Mouse (Mus musculus) right cerebral cortex, postnatal 25 days (tissue): ENCODE measurements at regions not wholly inside any gene's neighbourhood (a gene's known extent, or its start where the extent isn't known, plus 50 kb on each side); places are given as distances from the start of the nearest gene placed in this dataset.

ENCODE experiments used
- DNase-seq: peaks from one replicate; pipeline ENCODE4 v3.0.0; 2022

DNA sequence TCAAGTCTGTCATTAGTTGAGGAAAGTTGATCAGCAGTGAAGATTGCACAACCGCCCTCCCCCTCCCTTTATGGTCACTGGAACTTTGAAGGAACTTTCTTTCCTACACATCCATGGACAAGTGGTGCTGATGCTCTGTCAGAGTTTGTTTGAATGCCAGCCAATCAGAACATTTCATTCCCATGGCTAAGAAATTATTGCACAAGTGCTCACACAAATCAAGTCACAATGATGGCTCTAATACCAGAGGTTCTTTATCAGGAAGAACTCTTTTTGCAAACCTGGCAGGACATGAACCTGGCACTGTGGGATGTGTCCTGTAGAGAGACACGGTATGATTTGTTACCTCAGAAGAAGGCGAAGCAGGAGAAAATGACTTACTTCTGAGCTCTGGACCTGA is 54.3 kb upstream of the Spry2 start:
- DNase-seq, result no peak

DNA sequence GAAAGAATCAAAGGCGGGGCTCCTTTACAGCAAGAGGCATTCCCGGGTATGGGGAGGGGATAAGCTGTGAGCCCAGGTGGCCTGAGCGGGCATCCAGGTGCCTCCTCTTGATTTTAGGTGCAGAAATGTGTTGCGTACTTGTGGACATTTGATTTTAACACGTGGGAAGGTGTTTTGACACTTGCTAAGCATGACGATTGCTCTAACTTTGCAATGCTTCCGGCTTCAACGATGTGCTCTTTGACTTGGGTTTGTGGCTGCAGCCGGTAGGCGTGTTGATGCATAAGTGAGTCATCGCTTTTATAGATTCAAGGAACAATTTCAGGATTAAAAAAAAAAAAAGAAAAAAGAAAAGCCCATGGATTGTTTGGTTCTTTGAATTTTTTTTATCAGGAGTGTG is 58.5 kb upstream of the Spry2 start:
- DNase-seq, result no peak

DNA sequence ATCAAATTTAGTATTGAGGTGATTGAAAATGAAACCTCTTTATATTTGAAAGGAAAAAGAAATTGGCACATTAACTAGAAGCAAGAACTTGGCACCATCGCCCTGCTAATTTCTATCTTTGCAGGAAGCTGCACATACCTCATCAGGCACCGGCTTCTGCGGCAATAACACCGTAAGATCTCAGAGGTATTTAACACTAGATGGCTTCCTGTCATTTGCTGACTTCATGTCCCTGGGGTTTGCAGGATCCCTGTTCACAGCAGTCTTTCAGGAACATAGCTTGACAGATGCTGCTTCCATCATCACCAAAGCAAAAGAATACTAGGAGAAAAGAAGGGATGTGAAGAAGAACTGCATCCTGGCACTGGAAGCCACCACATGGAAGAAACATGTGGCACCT is 60.2 kb upstream of the Spry2 start:
- no peak for DNase-seq

DNA sequence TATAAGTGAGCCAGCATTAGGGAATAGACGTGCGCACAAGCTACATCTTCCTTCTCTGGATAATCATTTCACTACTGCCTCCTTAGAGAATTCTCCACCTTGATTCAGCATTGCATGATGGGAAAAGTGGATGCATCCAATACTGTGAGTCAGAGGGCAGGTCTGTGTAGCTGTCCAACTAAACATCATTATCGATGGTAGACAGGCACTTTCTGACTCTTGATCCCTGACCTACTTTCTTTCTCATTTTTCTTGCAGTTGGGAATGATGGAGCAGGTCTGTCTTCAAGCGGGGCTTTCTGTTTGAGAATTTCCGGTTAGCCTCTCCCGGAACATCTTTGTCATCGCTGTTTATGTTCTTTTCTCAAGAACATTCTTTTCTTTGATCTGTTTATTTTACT is 61.4 kb upstream of the Spry2 start:
- DNase-seq, result no peak

DNA sequence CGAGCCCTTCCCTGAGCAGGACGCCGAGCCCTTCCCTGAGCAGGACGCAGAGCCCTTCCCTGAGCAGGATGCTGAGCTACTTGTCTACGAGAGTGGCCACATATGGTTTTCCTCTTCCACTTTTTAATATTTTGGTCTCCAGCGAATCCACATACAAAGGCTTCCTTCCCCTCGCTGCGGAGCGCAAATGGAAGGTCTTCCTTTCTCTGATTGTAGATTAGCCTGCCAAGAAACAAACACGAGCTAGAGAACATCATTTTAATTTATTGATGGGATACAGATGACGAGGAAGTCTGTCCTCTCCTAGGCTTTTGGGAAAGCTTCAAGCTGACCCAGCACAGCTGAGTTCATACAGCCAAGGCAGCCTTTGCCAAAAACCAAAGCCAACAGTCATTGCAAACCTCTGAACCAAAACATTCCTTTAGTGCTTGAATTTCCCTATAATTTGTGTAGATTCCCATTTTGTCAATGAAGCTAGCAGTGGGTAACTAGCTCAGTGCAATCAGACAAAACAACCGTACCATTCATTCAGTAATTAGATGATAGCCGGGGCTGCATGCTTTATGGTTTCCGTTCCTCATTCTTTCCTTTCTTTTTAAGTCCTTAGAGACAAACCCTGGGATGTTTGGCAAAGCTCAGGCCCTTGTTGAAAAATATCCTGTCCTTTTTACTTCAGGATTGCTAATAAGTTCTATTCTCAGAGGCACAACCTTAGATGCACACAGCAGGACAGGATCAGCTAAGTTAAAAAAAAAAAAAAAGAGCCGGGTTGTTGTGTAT is 83.1 kb upstream of the Spry2 start:
- DNase-seq, result no peak

DNA sequence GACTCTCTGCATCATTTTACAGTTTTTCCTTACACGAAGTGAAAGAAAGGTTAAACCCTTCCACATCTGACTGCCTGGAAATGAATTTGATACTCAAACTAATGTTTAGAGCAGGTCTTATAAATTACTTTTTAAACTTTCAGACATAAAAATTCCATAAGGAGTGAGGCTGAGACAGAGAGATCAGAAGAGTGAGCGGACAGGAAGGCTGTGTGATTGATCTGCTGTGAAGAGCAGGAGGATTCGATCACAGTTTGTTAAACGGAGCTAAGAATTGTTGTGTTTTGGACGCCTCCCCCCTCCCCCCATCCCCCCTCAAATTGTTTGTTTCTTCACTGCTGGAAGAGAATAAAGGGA is 83.7 kb upstream of the Spry2 start:
- DNase-seq, result no peak

DNA sequence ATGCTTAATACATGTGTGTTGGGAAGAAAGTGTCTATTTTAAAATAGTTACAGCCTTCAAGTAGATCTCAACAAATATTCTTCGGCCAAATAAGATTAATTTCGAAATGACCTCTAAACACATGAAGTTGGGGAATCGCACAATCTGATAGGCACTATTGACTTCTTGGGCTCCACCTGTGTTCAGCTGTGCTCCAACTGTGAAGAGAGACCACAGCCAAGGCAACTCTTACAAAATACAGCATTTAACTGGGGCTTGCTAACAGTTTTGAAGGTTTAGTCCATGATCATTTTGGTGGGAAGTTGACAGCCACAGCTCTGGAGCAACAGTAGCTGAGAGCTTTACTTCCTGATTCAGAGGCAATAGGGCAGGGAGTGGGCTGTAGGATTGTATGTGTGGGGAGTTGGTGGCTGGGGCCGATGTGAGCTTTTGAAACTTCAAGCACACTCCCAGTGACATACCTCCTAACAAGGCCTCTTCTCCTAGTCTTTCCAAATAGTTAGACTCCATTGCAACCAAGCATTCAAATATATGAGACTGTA is 90.8 kb upstream of the Spry2 start:
- no peak for DNase-seq

DNA sequence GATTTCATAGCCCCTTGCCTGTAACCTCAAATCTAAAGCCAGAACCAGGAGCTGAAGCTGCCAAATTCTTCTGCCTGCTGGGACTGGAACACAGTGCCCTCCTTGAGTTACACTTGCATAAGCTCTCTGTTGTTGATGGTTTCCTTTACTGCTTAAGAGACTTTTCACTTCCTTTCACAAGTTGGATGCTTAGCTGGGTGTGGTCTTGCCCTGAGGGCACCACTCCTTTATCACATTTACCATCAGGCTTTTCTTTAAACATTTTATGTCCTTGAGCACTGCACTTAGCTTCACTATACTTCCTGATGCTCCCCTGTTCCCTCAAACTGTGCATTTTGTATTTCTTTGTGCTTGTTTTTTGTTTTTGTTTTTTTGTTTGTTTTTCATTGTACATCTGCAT is 92.1 kb upstream of the Spry2 start:
- no peak for DNase-seq

DNA sequence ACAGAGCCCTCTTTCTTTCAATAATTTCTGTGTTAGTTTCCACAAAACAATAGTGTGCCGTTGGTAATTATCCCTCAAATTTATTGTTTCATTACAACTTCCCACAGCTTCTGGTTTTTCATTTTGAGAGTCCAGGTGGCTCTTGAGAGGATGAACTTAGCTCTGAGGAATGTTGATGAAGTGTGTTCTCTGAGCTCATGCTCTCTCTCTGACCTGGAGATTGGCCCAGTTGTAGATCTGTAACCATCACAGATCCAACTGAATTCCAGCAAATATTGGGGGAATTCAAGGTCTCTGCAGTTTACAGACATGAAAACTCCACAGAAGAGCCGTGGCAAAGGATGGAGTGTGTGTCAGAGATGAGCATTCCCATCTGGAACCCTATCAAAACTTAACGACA is 96.5 kb upstream of the Spry2 start:
- DNase-seq, result no peak

DNA sequence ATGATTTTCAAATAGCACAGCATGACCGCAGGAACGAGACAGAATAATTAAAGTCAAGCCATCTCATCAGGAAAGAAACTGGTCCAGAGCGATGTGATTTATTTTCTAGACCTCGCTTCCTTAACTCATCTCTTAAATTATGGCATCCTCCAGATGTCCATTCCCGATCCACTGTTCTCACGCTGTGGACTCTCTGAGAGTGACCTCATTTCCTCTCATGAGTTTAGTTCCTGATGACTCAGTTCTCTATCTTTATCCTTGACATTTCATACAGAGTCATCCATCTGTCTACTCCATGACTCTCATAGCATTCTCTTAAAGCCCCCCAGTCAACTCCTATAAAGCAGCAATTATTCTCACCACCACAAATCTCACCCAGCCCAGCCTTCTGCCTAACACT is 103.2 kb upstream of the Spry2 start:
- no peak for DNase-seq

DNA sequence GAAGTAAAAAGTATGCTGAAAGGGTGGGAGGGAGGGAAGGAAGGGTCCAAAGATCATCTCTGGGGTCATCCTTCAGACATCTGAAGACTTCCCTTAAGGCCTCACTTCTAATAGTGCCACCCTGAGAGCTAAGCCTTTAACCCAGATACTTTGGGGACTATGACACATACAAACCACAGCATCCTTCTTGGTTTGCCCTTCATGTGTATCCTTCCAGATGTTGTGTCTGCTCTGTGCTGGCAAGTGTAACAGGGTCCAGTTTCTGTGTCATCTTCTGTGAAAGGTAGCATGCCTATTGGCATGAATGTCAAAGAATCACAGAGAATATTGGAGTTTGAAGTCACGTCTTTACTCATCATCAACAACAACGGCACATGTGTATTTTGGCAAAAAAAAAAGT is 98.2 kb upstream of the Trim52 start:
- no peak for DNase-seq

DNA sequence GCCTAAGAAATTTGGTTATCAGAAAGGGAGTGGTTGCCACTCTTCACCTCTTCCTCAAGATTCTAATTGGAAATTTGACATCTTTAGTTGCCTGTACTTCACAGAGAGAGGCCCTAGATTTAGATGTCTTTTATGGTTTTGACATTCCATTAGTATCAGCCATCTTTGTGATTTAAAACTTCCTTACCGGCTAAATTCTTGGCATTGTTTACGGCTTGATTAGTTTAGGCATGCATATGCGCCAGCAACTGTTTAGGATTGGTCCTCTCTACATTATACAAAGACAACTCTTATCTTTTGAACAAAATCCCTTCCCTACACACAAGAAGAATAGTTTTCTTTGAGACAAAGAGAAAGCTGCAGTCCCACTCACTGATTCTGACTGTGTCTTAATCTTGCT is 97.0 kb upstream of the Trim52 start:
- no peak for DNase-seq

DNA sequence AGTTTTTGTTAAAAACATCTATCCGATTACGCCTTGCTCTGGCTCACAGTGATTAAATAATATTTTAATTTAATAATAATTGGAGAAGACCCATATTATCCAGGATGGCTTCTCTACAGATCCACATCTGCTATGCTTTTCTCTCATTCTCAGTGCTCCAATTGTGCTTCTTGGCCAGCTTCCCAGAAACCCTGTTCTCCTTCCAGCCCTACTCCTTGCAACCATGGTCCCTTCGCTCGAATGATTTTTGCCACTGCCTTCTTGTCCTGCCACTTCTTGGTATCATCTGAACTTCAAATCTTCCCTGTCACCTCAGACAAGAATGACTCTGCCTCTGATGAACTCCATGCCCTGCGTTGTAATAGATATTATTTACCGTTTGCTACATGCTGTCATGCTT is 95.0 kb upstream of the Trim52 start:
- no peak for DNase-seq

DNA sequence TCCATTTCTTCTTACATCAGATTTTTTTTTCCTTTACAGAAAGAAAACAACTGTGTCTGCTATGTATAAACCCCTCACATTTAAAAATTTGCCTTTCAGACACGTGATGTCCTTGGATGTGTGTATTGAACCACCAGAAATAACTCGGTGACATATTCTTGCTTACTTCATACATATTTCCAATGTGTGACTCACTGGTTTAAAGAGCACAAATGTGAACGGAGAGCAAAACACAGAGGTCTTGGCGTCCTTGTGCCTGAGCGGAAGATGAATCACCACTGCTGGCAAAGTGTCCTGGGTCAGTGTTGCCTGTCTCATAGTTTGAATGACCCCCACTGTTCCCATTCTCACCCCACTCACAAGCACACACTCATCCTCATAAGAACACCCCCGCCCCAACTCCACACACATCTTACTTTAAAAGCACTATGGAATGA is 94.0 kb upstream of the Trim52 start:
- peak; percentile 22 for DNase-seq

DNA sequence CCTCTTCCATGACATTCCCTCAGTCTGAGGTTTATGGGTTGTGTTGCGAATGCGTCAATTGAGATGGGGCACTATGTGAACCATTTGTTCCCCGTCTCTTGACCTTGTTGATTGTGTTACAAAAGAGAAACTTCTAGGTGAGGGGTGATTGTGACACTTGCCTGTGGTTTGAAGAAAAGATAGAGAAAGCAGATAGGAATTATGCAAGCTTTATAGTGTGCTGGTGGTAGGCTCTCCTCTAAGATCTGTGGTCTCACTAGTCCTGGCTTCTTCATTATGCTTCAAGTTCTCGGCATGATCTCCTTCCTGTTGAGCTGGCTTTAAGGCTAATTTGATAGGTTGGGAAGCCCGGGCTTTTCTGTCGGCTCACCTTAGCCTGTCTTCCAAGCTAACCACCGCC is 83.2 kb upstream of the Trim52 start:
- DNase-seq, result no peak

DNA sequence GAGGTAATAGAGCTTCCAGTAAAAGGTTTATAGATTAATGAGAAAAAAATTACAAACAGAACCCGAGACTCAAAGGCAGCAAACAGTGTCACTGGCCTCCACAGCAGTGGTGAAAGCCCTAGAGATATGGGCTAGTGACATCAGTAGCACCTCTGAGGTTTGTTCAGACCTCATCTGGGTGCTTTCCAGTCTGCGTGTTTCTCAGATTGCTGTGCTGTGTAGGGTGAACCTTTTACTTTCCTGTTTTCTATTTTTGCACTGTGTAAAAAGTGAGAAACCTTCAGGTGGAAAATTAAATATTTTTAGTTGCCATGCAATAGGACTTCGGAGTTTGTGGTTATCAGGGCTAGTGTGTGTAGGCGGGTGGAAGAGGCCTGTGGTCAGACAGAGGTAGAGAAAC is 79.2 kb upstream of the Trim52 start:
- DNase-seq, result no peak

DNA sequence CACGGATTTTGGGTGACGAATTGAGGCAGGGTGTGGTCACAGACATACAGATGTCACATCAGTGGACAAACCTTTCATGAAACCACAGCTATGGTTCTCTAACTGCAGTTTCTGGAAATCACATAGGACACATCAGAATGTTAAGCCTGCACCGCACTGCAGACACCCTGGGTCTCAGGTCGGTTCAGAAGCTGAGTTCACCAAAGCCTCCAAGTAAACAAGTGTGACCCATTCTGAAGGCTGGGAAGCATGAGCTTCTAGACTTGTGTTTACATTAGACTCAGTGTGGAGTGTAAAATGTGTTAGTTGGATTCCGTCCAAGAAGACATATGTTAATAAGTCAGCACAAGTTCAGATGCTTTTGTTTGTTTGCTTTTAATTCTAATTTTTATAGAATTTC is 78.3 kb upstream of the Trim52 start:
- no peak for DNase-seq

DNA sequence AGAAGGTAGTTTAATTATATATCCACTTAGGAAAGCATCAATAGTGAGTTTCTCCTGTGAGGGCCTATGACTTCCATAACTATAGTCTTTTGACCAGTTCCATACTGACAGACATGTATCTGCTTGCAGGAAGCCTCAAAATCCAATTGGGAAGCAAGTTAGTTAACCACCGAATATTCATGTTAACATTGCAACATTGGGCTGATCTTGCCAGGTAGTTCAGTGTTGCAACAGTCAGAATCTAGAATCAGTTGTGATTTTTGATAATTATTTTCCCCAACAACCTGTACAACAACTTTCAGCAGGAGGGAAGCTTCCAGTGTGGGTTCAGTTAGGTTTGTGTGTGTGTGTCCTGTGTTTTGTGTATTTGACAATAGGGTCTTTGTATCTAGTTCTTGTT is 74.9 kb upstream of the Trim52 start:
- DNase-seq, result no peak

DNA sequence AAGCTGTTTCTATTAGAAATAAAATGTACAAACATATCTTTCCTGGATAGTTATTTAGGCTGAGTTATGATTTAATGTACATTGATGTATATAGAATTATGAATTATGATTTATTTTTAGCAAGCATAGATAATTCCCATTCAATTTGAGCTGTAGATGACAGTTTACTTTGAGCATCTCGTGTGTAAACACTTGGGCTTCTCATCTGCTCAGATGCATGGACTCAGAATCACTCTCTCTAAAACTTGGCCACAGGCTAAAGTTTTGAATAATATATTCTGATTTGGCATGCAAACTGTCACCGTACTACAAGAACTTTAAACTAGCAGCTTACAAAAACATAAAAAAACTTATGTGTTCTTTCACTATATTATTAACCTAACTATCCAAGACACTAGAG is 72.2 kb upstream of the Trim52 start:
- no peak for DNase-seq

DNA sequence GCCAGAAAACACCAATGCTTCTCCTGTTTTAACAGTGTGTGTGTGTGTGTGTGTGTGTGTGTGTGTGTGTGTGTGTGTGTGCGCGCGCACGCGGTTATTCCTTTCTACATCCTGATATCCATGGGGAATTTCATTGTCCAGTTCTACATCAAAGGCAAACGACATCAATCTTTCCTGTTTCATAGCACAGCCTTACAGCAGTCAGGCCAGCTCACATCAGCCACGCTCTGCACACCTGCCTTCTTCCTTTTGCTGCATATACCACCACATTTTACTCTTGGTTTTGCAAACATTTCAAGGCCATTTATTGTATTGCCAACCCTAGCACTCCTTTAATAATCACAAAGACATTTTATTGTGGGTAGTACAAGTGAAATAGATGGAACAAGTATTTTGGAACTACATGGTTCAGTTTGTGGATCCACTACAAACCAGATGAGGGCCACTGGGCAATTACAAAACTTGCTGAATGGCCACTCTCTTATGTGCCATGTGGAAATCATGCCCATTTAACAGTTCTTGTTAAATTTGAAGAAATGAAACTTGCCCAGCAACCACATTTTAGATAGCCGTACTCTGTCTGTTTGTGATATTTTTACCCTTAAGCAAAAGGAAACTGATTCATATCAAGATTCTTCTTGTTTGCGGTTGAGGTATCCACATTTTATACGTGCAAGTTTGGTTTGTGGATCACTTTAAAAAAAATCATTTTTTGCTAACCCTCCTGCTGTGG is 70.9 kb upstream of the Trim52 start:
- DNase-seq, result no peak

DNA sequence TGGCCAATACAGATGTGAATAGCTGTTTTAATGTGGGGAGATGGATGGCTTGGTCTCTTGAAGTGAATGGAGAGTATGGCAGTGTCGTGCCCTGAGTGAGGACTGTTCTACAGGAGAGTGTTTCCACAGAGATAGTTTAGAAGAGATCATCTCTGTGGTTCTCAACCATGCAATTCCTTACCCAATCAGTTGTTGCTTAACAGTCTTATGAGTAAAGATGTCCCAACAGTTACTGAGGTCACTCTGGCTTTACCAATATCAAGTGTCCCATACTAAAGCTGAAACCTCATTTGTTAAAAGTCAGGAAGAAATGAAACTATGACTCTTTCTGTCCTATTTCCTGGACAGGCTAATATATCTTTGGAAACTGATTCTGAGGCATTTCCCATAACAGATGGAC is 61.7 kb upstream of the Trim52 start:
- DNase-seq, result no peak

DNA sequence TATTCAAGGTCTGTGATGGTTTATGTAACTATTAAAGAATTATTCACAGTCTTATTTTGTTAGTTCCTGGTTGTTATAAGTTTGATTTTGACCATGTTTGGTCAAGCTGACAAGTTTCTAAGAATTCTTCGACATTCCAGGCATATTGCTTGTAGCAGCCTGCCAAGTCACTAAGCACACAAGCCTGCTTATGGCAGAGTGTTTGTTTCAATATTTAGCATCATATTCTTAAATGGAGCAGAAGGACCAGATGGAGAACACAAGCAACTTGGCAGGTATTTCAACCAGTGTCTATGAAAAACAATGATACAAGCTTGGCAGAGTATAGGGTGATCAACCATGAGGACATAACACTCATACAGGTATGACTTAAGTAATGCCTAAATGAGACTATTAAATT is 55.8 kb upstream of the Trim52 start:
- DNase-seq, result no peak

DNA sequence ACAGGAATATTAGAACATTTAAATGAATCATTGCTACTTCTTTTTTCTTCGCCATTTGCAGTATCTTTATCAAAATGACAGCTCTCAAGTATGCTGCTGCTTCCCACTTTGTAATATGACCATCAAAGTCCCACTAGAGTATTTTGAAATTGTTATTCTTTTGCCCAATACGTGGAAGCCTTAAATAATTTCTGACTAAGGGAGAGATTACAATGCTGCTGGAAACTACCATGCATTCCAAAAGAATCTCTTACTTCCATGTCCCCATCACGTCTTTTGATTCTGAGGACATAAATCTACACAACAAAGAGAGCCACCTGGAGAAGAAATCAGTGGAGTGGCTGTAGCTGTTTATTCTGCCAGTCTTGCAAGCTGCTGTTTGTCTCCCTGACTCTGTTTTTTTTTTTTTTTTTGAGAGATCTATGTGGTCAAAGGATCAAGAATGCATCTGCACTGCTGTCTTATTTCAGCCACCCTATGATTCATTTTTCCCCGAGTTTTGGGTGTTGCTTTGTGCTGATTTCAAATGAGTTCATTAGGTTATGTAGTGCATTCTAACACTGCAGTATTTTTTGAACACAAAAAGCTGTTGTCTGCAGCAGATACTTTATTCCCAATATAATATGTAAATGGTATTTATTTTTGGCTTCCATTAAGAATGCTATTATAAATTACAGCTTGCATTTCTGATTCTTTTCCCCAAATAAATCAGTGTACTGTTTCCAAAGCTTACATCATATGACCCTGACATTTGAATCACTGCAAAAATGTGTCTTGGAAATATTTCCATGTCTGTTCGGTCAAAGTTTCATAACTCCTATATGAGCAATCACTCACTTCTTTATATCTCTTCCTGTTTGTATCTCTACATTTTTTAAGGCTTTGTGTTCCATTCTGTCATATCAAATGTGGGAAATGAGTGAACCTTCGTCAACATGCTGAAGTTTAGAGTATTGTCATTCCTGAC is 53.1 kb upstream of the Trim52 start:
- DNase-seq, result no peak
